Mouse (Mus musculus) hindbrain, embryonic 13.5 days (tissue): ENCODE results near the gene P4ha3. TPM values are rescaled to one million over a fixed set of nuclear protein-coding genes. Genes with fewer than 3 reads are reported as not detected.

Experiments
- ATAC-seq: fragments of 200-750 bp; cut with Nextera tagmentation; 2 replicates; pipeline ENCODE4 v1.8.0; 2017; ENCODE audit warnings: moderate TSS enrichment; ENCODE audit not compliant: low FRiP score
- H3K27ac ChIP-seq: fragments of 300-500 bp; sonication (generic); 2 replicates; pipeline ENCODE4 v1.5.1; 2015; ENCODE audit warnings: inconsistent platforms, mild to moderate bottlenecking, moderate library complexity
- H3K27me3 ChIP-seq: fragments of 300-500 bp; sonication (generic); 2 replicates; pipeline ENCODE4 v1.6.1; 2015; ENCODE audit warnings: mild to moderate bottlenecking, inconsistent platforms
- H3K36me3 ChIP-seq: fragments of 300-500 bp; sonication (generic); 2 replicates; pipeline ENCODE4 v1.6.1; 2015; ENCODE audit warnings: mild to moderate bottlenecking, inconsistent platforms
- H3K4me1 ChIP-seq: fragments of 300-500 bp; sonication (generic); replicated peaks from 2 replicates; pipeline ENCODE4 v1.6.1; 2015; ENCODE audit warnings: inconsistent platforms
- H3K4me2 ChIP-seq: fragments of 300-500 bp; sonication (generic); 2 replicates; pipeline ENCODE4 v1.6.1; 2015; ENCODE audit warnings: inconsistent platforms, mild to moderate bottlenecking, moderate library complexity
- H3K4me3 ChIP-seq: fragments of 300-500 bp; sonication (generic); 2 replicates; pipeline ENCODE4 v1.5.1; 2015; ENCODE audit warnings: mild to moderate bottlenecking, inconsistent platforms
- H3K9ac ChIP-seq: fragments of 300-500 bp; sonication (generic); 2 replicates; pipeline ENCODE4 v1.6.1; 2015; ENCODE audit warnings: mild to moderate bottlenecking, inconsistent platforms
- H3K9me3 ChIP-seq: fragments of 300-500 bp; sonication (generic); 2 replicates; pipeline ENCODE4 v1.6.1; 2016; ENCODE audit warnings: inconsistent platforms
- WGBS: fragments of 180-500 bp; shearing (Covaris S2); methylation state at CpG from one replicate; pipeline ENCODE4 v1.1.7; 2015; 5-methylcytosine and 5-hydroxymethylcytosine counted together
- polyA plus RNA-seq: library from polyadenylated mRNA; unstranded; fragments of >200 nt; fragmentation: Nextera tagmentation; extraction: Ambion mirVana; gene quantifications from 2 replicates; pipeline ENCODE4 v1.2.1, GENCODE M21; 2015

P4ha3 gene
- polyA plus RNA-seq, 1 experiment from 2014 or later = 6.4 TPM

- no peaks in the 10 kb centered on the region for H3K36me3 ChIP-seq
- H3K9ac ChIP-seq = no peak overlapping the region
- no peaks in the 10 kb centered on the region for H3K9me3 ChIP-seq
- ATAC-seq = peak; percentile 33; the same call in 1 of the 2 replicates
- H3K27me3 ChIP-seq = no peaks in the 10 kb centered on the region
- H3K4me3 ChIP-seq = no peak overlapping the region
- peak overlapping the region; percentile 87 for H3K27ac ChIP-seq
- peaks cover 39% of the 10 kb centered on the region for H3K4me1 ChIP-seq
- no peak overlapping the region for H3K4me2 ChIP-seq
- 29% methylated on average over 1 of the region's 1 CpGs for WGBS
Measured at GRCm38 (mm10) chr7:100309216-100309615, 23.9 kb downstream of the P4ha3 start.

GRCm38 (mm10) chr7:100309679-100310078, 24.4 kb downstream of the P4ha3 start:
- peak overlapping the region; percentile 87 for H3K27ac ChIP-seq
- H3K9ac ChIP-seq = peak overlapping the region; percentile 15; the same call in 1 of the 2 replicates
- no peak overlapping the region for H3K4me3 ChIP-seq
- H3K4me1 ChIP-seq = peaks cover 39% of the 10 kb centered on the region
- ATAC-seq = peak; percentile 38
- no peaks in the 10 kb centered on the region for H3K27me3 ChIP-seq
- H3K4me2 ChIP-seq = no peak overlapping the region
- 39% methylated on average over 6 of the region's 6 CpGs for WGBS
- no peaks in the 10 kb centered on the region for H3K36me3 ChIP-seq
- H3K9me3 ChIP-seq = no peaks in the 10 kb centered on the region

- H3K9ac ChIP-seq = no peak overlapping the region
- no peaks in the 10 kb centered on the region for H3K9me3 ChIP-seq
- 72% methylated on average over 12 of the region's 12 CpGs for WGBS
- H3K4me2 ChIP-seq = no peak overlapping the region
- H3K4me1 ChIP-seq = peaks cover 39% of the 10 kb centered on the region
- no peak for ATAC-seq
- no peaks in the 10 kb centered on the region for H3K27me3 ChIP-seq
- peak overlapping the region; percentile 87 for H3K27ac ChIP-seq
- H3K4me3 ChIP-seq = no peak overlapping the region
- H3K36me3 ChIP-seq = no peaks in the 10 kb centered on the region
Measured at GRCm38 (mm10) chr7:100310290-100310689, 25.0 kb downstream of the P4ha3 start.

GRCm38 (mm10) chr7:100312716-100313115, 27.4 kb downstream of the P4ha3 start:
- ATAC-seq = no peak
- 89% methylated on average over 4 of the region's 4 CpGs for WGBS
- no peak overlapping the region for H3K4me2 ChIP-seq
- no peaks in the 10 kb centered on the region for H3K9me3 ChIP-seq
- no peak overlapping the region for H3K4me3 ChIP-seq
- H3K9ac ChIP-seq = no peak overlapping the region
- H3K36me3 ChIP-seq = 0 out of 2 replicates have a peak, but pooled peaks cover 2% of the 10 kb centered on the region
- H3K27me3 ChIP-seq = no peaks in the 10 kb centered on the region
- peaks cover 35% of the 10 kb centered on the region for H3K4me1 ChIP-seq
- no peak overlapping the region for H3K27ac ChIP-seq

- no peak overlapping the region for H3K9ac ChIP-seq
- H3K27me3 ChIP-seq = no peaks in the 10 kb centered on the region
- ATAC-seq = no peak
- H3K27ac ChIP-seq = no peak overlapping the region
- 93% methylated on average over 8 of the region's 8 CpGs for WGBS
- no peaks in the 10 kb centered on the region for H3K4me1 ChIP-seq
- no peaks in the 10 kb centered on the region for H3K9me3 ChIP-seq
- no peak overlapping the region for H3K4me3 ChIP-seq
- H3K36me3 ChIP-seq = peaks cover 2% of the 10 kb centered on the region; the same call in 1 of the 2 replicates
- H3K4me2 ChIP-seq = no peak overlapping the region
Measured at GRCm38 (mm10) chr7:100316924-100317323, 31.6 kb downstream of the P4ha3 start.

- H3K27ac ChIP-seq = no peak overlapping the region
- no peaks in the 10 kb centered on the region for H3K4me1 ChIP-seq
- H3K9me3 ChIP-seq = no peaks in the 10 kb centered on the region
- no peak overlapping the region for H3K4me2 ChIP-seq
- no peak overlapping the region for H3K9ac ChIP-seq
- H3K4me3 ChIP-seq = no peak overlapping the region
- no peaks in the 10 kb centered on the region for H3K27me3 ChIP-seq
- no peak for ATAC-seq
- 94% methylated on average over 5 of the region's 5 CpGs for WGBS
- peaks cover 2% of the 10 kb centered on the region; the same call in 1 of the 2 replicates for H3K36me3 ChIP-seq
Measured at GRCm38 (mm10) chr7:100317534-100317933, 32.2 kb downstream of the P4ha3 start.

- Histone ChIP-seq H3K27ac (no peak overlapping the region), H3K36me3 (peaks cover 33% of the 10 kb centered on the region), H3K9me3 (no peaks in the 10 kb centered on the region), H3K4me1 (no peaks in the 10 kb centered on the region), H3K9ac (no peak overlapping the region), H3K4me3 (no peak overlapping the region), H3K27me3 (no peaks in the 10 kb centered on the region), H3K4me2 (no peak overlapping the region)
- WGBS = 92% methylated on average over 3 of the region's 3 CpGs
- ATAC-seq = no peak
Measured at GRCm38 (mm10) chr7:100323721-100324120, 38.4 kb downstream of the P4ha3 start.

- H3K36me3 ChIP-seq = peaks cover 48% of the 10 kb centered on the region
- no peaks in the 10 kb centered on the region for H3K27me3 ChIP-seq
- no peaks in the 10 kb centered on the region for H3K9me3 ChIP-seq
- WGBS = 81% methylated on average over 6 of the region's 6 CpGs
- H3K4me3 ChIP-seq = no peak overlapping the region
- ATAC-seq = no peak
- no peak overlapping the region for H3K4me2 ChIP-seq
- no peaks in the 10 kb centered on the region for H3K4me1 ChIP-seq
- no peak overlapping the region for H3K9ac ChIP-seq
- H3K27ac ChIP-seq = no peak overlapping the region
Measured at GRCm38 (mm10) chr7:100325482-100325881, 40.2 kb downstream of the P4ha3 start.

GRCm38 (mm10) chr7:100327514-100327913, 42.2 kb downstream of the P4ha3 start:
- Histone ChIP-seq H3K4me2 (no peak overlapping the region), H3K9ac (no peak overlapping the region), H3K4me3 (no peak overlapping the region), H3K27ac (no peak overlapping the region), H3K36me3 (peaks cover 68% of the 10 kb centered on the region), H3K27me3 (no peaks in the 10 kb centered on the region), H3K9me3 (no peaks in the 10 kb centered on the region), H3K4me1 (no peaks in the 10 kb centered on the region)
- 87% methylated on average over 7 of the region's 7 CpGs for WGBS
- ATAC-seq = no peak

- 96% methylated on average over 4 of the region's 4 CpGs for WGBS
Measured at GRCm38 (mm10) chr7:100328636-100329035, 43.3 kb downstream of the P4ha3 start.

GRCm38 (mm10) chr7:100331269-100331668, 45.9 kb downstream of the P4ha3 start:
- WGBS = 93% methylated on average over 3 of the region's 3 CpGs
- H3K36me3 ChIP-seq = peaks cover 94% of the 10 kb centered on the region
- H3K9me3 ChIP-seq = no peaks in the 10 kb centered on the region
- H3K4me2 ChIP-seq = no peak overlapping the region
- no peak overlapping the region for H3K27ac ChIP-seq
- H3K9ac ChIP-seq = no peak overlapping the region
- no peak for ATAC-seq
- no peak overlapping the region for H3K4me3 ChIP-seq
- H3K4me1 ChIP-seq = no peaks in the 10 kb centered on the region
- H3K27me3 ChIP-seq = no peaks in the 10 kb centered on the region

More at GRCm38 (mm10) chr7:100328636-100329035, 43.3 kb downstream of the P4ha3 start:
- no peak for ATAC-seq
- no peaks in the 10 kb centered on the region for H3K9me3 ChIP-seq
- H3K4me3 ChIP-seq = no peak overlapping the region
- H3K4me1 ChIP-seq = no peaks in the 10 kb centered on the region
- peaks cover 79% of the 10 kb centered on the region for H3K36me3 ChIP-seq
- H3K27me3 ChIP-seq = no peaks in the 10 kb centered on the region
- no peak overlapping the region for H3K9ac ChIP-seq
- no peak overlapping the region for H3K27ac ChIP-seq
- no peak overlapping the region for H3K4me2 ChIP-seq

GRCm38 (mm10) chr7:100335921-100336320, 50.6 kb downstream of the P4ha3 start:
- 99% methylated on average over 2 of the region's 2 CpGs for WGBS
- no peak overlapping the region for H3K27ac ChIP-seq
- H3K36me3 ChIP-seq = peaks cover 93% of the 10 kb centered on the region

GRCm38 (mm10) chr7:100354984-100355383, 69.7 kb downstream of the P4ha3 start:
- ATAC-seq = no peak
- H3K4me3 ChIP-seq = no peak overlapping the region
- no peak overlapping the region for H3K27ac ChIP-seq
- no peaks in the 10 kb centered on the region for H3K4me1 ChIP-seq
- 89% methylated on average over 4 of the region's 4 CpGs for WGBS
- no peak overlapping the region for H3K4me2 ChIP-seq
- no peaks in the 10 kb centered on the region for H3K27me3 ChIP-seq
- H3K36me3 ChIP-seq = peaks cover 18% of the 10 kb centered on the region
- H3K9me3 ChIP-seq = no peaks in the 10 kb centered on the region
- H3K9ac ChIP-seq = no peak overlapping the region

More at GRCm38 (mm10) chr7:100335921-100336320, 50.6 kb downstream of the P4ha3 start:
- ATAC-seq = no peak
- no peak overlapping the region for H3K4me3 ChIP-seq
- H3K4me1 ChIP-seq = no peaks in the 10 kb centered on the region
- H3K9ac ChIP-seq = no peak overlapping the region
- no peaks in the 10 kb centered on the region for H3K9me3 ChIP-seq
- H3K27me3 ChIP-seq = no peaks in the 10 kb centered on the region
- no peak overlapping the region for H3K4me2 ChIP-seq
